Mouse (Mus musculus) C2C12 (cell line): ENCODE measurements around the gene Idh1. TPM values are rescaled to one million over a fixed set of nuclear protein-coding genes. Genes with fewer than 3 reads are reported as not detected.
A peak's percentile ranks its signal among the peaks of the same experiment; 100 is the strongest.

ENCODE experiments used
- H3K27me3 ChIP-seq: one replicate; pipeline ENCODE4 v1.6.1; 2011; ENCODE audit not compliant: control insufficient read depth, insufficient read depth, insufficient read length
- H3K36me3 ChIP-seq: one replicate; pipeline ENCODE4 v1.6.1; 2011; ENCODE audit not compliant: control insufficient read depth, insufficient read depth
- H3K4me3 ChIP-seq: one replicate; pipeline ENCODE4 v1.5.1; 2011; ENCODE audit warnings: mild to moderate bottlenecking, control low read depth; ENCODE audit not compliant: poor library complexity, insufficient read depth, severe bottlenecking
- H3K79me2 ChIP-seq: one replicate; pipeline ENCODE4 v1.6.1; 2011; ENCODE audit not compliant: control insufficient read depth, insufficient read depth
- H3K79me3 ChIP-seq: one replicate; pipeline ENCODE4 v1.6.1; 2011; ENCODE audit warnings: low read depth, control low read depth
- H3ac ChIP-seq: one replicate; pipeline ENCODE3; 2011; ENCODE audit warnings: low read depth; ENCODE audit not compliant: control insufficient read depth, insufficient read length
- CEBPB ChIP-seq: IDR thresholded peaks from one replicate; pipeline ENCODE4 v1.6.1; 2011; ENCODE audit warnings: low read depth, mild to moderate bottlenecking, control low read depth, moderate library complexity
- CTCF ChIP-seq: IDR thresholded peaks from one replicate; pipeline ENCODE4 v1.5.1; 2011; ENCODE audit not compliant: control insufficient read depth, insufficient read depth, insufficient read length
- FOSL1 ChIP-seq: IDR thresholded peaks from one replicate; pipeline ENCODE4 v1.8.0; 2011; ENCODE audit warnings: mild to moderate bottlenecking, low read length; ENCODE audit not compliant: poor library complexity, insufficient read depth, severe bottlenecking
- MAX ChIP-seq: IDR thresholded peaks from one replicate; pipeline ENCODE4 v1.6.1; 2011; ENCODE audit warnings: mild to moderate bottlenecking, control low read depth
- MYOD1 ChIP-seq: IDR thresholded peaks from one replicate; pipeline ENCODE4 v1.6.1; 2011; ENCODE audit warnings: low read depth; ENCODE audit not compliant: control insufficient read depth, insufficient read length
- MYOG ChIP-seq: IDR thresholded peaks from one replicate; pipeline ENCODE4 v1.6.1; 2011; ENCODE audit not compliant: control insufficient read depth, insufficient read length; ENCODE audit errors: extremely low read depth
- USF1 ChIP-seq: IDR thresholded peaks from one replicate; pipeline ENCODE4 v1.6.1; 2011; ENCODE audit warnings: low read depth, mild to moderate bottlenecking, control low read depth, moderate library complexity
- polyA plus RNA-seq: library from polyadenylated mRNA; unstranded; fragments of >200 nt; fragmentation: generic; extraction: Trizol; gene quantifications from one replicate; pipeline ENCODE4 v1.2.1, GENCODE M21; 2012; ENCODE audit warnings: missing spikeins

Gene Idh1
- polyA plus RNA-seq, 1 experiment = 38.7 TPM

GRCm38 (mm10) chr1:65154814-65155213 lies 31.5 kb downstream of the Idh1 start:
- Histone ChIP-seq H3K79me3 (no peaks in the 10 kb centered on the region), H3K4me3 (no peak overlapping the region), H3ac (no peak overlapping the region), H3K36me3 (peaks cover 19% of the 10 kb centered on the region), H3K79me2 (no peaks in the 10 kb centered on the region), H3K27me3 (no peaks in the 10 kb centered on the region)
- no peak for TF ChIP-seq MYOG
- no peak for TF ChIP-seq MAX
- TF ChIP-seq FOSL1 = no peak
- TF ChIP-seq CEBPB = no peak
- TF ChIP-seq MYOD1 = no peak
- no peak for TF ChIP-seq CTCF
- TF ChIP-seq USF1 = no peak

- H3K79me2 ChIP-seq = no peaks in the 10 kb centered on the region
- no peaks in the 10 kb centered on the region for H3K36me3 ChIP-seq
- H3K79me3 ChIP-seq = no peaks in the 10 kb centered on the region
- H3K4me3 ChIP-seq = no peak overlapping the region
- H3K27me3 ChIP-seq = no peaks in the 10 kb centered on the region
- TF ChIP-seq CTCF = no peak
- H3ac ChIP-seq = no peak overlapping the region
Observed at GRCm38 (mm10) chr1:65147971-65148370, 38.3 kb downstream of the Idh1 start.

- H3K79me2 ChIP-seq = no peaks in the 10 kb centered on the region
- no peak overlapping the region for H3K4me3 ChIP-seq
- H3K36me3 ChIP-seq = no peaks in the 10 kb centered on the region
- no peak overlapping the region for H3ac ChIP-seq
- no peaks in the 10 kb centered on the region for H3K27me3 ChIP-seq
- TF ChIP-seq CEBPB = no peak
- H3K79me3 ChIP-seq = no peaks in the 10 kb centered on the region
Observed at GRCm38 (mm10) chr1:65147326-65147725, 39.0 kb downstream of the Idh1 start.

DNA sequence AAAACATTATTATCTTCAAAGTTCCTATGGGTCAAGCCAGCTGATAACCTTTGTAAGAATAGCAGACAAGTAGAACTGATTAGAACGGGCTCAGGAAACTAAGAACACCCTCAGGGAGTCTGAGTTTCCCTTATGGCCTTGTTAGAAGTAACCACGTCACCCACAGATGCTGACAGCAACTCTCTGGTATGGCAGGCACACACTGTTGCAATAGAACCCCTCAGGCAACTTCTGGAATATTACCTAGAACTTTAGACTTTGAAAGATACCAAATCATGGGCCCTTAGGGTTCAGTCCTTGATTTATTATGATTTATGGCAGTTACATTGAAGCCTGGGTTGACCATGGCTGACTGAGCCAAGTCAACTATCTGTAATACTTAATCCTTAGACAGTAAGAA lies 39.7 kb downstream of the Idh1 start:
- H3K36me3 ChIP-seq = no peaks in the 10 kb centered on the region
- no peak overlapping the region for H3K4me3 ChIP-seq
- H3K27me3 ChIP-seq = no peaks in the 10 kb centered on the region
- H3K79me3 ChIP-seq = no peaks in the 10 kb centered on the region
- TF ChIP-seq MAX (no peak), MYOD1 (no peak), CEBPB (no peak), MYOG (no peak), FOSL1 (no peak)
- no peak overlapping the region for H3ac ChIP-seq
- H3K79me2 ChIP-seq = no peaks in the 10 kb centered on the region

DNA sequence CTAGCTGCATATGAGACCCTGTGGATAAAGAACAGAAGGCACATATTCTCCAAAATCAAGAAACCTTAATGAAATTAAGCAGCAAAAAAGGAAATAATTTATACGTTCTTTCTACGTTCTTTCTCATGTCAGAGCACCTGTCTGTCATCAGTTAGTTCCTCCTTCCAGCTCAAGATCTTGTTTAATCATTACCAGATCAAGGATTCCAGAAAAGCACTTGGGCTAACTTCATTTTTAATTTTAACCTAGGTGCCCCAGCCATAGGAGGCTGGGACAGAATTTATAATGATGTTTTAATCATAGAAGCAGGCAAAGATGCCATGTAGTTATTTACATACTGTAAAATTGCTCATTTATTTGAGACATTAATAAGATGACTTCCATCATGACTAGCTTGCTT lies 41.5 kb downstream of the Idh1 start:
- H3K4me3 ChIP-seq = no peak overlapping the region
- no peaks in the 10 kb centered on the region for H3K27me3 ChIP-seq
- H3K79me2 ChIP-seq = no peaks in the 10 kb centered on the region
- H3K79me3 ChIP-seq = no peaks in the 10 kb centered on the region
- no peak overlapping the region for H3ac ChIP-seq
- H3K36me3 ChIP-seq = no peaks in the 10 kb centered on the region
- TF ChIP-seq FOSL1 (no peak), USF1 (no peak), MAX (no peak), MYOD1 (no peak), CTCF (no peak), CEBPB (no peak), MYOG (no peak)

GRCm38 (mm10) chr1:65137560-65137959 lies 48.7 kb downstream of the Idh1 start:
- no peaks in the 10 kb centered on the region for H3K79me2 ChIP-seq
- no peaks in the 10 kb centered on the region for H3K36me3 ChIP-seq
- no peaks in the 10 kb centered on the region for H3K79me3 ChIP-seq
- TF ChIP-seq MYOG (no peak), FOSL1 (no peak), USF1 (no peak), MAX (no peak)
- no peak overlapping the region for H3ac ChIP-seq
- H3K27me3 ChIP-seq = no peaks in the 10 kb centered on the region
- no peak overlapping the region for H3K4me3 ChIP-seq

DNA sequence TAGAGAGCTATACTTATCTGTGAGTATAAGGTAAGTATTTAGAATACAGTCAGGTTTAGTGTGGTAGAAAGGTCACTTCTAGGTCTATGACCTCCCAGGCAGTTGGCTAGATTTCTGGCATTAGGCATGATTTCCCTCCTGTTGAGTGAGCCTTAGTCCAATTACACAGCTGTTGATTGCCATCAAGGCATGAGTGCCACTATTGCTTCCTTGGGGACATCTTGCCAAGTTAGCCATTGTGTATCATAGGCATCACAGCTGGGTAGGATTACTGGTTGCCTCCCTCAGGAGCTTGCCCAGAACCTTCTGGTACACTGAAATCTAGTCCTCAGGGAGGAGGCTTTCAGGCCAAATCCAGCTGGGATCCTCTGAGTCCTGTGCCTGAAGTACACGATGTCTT lies 53.5 kb downstream of the Idh1 start:
- Histone ChIP-seq H3K79me3 (no peaks in the 10 kb centered on the region), H3K4me3 (no peak overlapping the region), H3K27me3 (no peaks in the 10 kb centered on the region), H3K36me3 (no peaks in the 10 kb centered on the region), H3ac (no peak overlapping the region), H3K79me2 (no peaks in the 10 kb centered on the region)
- TF ChIP-seq CEBPB (no peak), MYOD1 (peak; percentile 60)
